Mouse (Mus musculus): ENCODE measurements at regions not wholly inside any gene's neighbourhood (a gene's known extent, or its start where the extent isn't known, plus 50 kb on each side); places are given as distances from the start of the nearest gene placed in this dataset.

DNA sequence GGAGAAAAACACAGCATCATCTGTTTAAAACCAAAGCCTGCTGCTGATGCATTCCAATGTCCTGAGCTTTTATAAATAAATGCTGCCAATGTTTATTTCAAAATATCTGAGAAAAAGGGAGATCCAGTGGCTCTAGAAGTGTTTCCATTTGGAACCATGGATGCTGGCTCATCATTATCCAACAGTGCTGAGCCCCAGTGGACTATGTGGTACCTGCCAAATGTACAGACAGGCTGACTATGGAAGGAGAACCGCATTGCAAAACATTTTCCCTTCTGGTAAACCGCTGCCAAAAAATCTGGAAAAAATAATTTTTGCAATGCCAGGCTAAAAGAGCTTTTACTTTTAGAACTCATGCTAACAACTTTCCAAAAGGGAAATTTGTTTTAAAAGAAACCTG lies 696.6 kb upstream of the Tbl1xr1 start:
- no peak for TF ChIP-seq POLR2A (IDR thresholded peaks at IDR 0.05; ENCODE audit: insufficient read length, low read depth)
- no peak for TF ChIP-seq TCF12 (IDR thresholded peaks at IDR 0.05; ENCODE audit: insufficient read depth, poor library complexity, severe bottlenecking)
- TF ChIP-seq CEBPB (IDR thresholded peaks at IDR 0.05; ENCODE audit: insufficient read depth, poor library complexity, severe bottlenecking), result no peak
- no peak for TF ChIP-seq MYOG (IDR thresholded peaks at IDR 0.05; ENCODE audit: control insufficient read depth in 1 of 3, insufficient read depth in 1 of 3, insufficient read length in 2 of 3, low read depth in 2 of 3)
- no peak for TF ChIP-seq USF1 (IDR thresholded peaks at IDR 0.05; ENCODE audit: low read depth)
- no peak for TF ChIP-seq MAX (IDR thresholded peaks at IDR 0.05; ENCODE audit: low read depth)
- no peak for TF ChIP-seq POLR2AphosphoS2 (IDR thresholded peaks at IDR 0.05; ENCODE audit: insufficient read length, low read depth)
- no peak for TF ChIP-seq MYOD1 (IDR thresholded peaks at IDR 0.05; ENCODE audit: control insufficient read depth in 1 of 3, insufficient read length in 2 of 3, low read depth in 2 of 3)
- TF ChIP-seq E2F4 (IDR thresholded peaks at IDR 0.05; ENCODE audit: insufficient read depth), result no peak
- TF ChIP-seq SRF (IDR thresholded peaks at IDR 0.05; ENCODE audit: control insufficient read depth, insufficient read length, low read depth), result no peak
